Mouse (Mus musculus) fat pad, adult 2 months (tissue): ENCODE measurements around the gene Gm21828.
"Not testable (repeated sequence)": the region's sequence is repeated elsewhere in the genome, so short reads cannot be mapped to it uniquely, and the experiment has no call there.

ENCODE experiments used
- DNase-seq: peaks from one replicate; pipeline ENCODE4 v3.0.0-alpha.2; 2011; ENCODE audit warnings: low read depth, low spot score; ENCODE audit errors: extremely low read depth

Gene Gm21828

GRCm38 (mm10) chrY:13223828-13224227, at the start of gene Gm21828:
Gm21828 (minus strand) TSS chrY:13223928.
- DNase-seq, result not testable (repeated sequence)

GRCm38 (mm10) chrY:13252091-13252490, 28.4 kb upstream of the Gm21828 start, which contains the start of the genes Gm21440 and Gm21454:
Gm21440 (plus strand) TSS chrY:13252391.
Gm21454 (plus strand) TSS chrY:13252442.
- not testable (repeated sequence) for DNase-seq
